Mouse (Mus musculus) kidney, adult 2 months (tissue): Measurements from ENCODE around the gene Higd2a. TPM values are rescaled to one million over a fixed set of nuclear protein-coding genes. Genes with fewer than 3 reads are reported as not detected.

ENCODE experiments used
- DNase-seq: peaks from one replicate; pipeline ENCODE4 v3.0.0; 2021
- H3K27ac ChIP-seq: fragments of 200-500 bp; 2 replicates; pipeline ENCODE4 v1.5.1; 2012; ENCODE audit warnings: low read depth, low read length, control low read depth, inconsistent platforms; ENCODE audit not compliant: insufficient read depth
- H3K27me3 ChIP-seq: fragments of 200-500 bp; replicated peaks from 2 replicates; pipeline ENCODE4 v1.6.1; 2012; ENCODE audit warnings: mild to moderate bottlenecking, moderate library complexity, low read length, inconsistent platforms; ENCODE audit not compliant: control insufficient read depth, insufficient read depth
- H3K36me3 ChIP-seq: fragments of 200-500 bp; 2 replicates; pipeline ENCODE4 v1.6.1; 2012; ENCODE audit warnings: mild to moderate bottlenecking, moderate library complexity, low read length, inconsistent platforms; ENCODE audit not compliant: control insufficient read depth, insufficient read depth
- H3K4me1 ChIP-seq: fragments of 200-500 bp; 2 replicates; pipeline ENCODE4 v1.6.1; 2011; ENCODE audit warnings: low read length; ENCODE audit not compliant: control insufficient read depth, insufficient read depth
- H3K4me3 ChIP-seq: fragments of 200-500 bp; 2 replicates; pipeline ENCODE4 v1.5.1; 2011; ENCODE audit warnings: mild to moderate bottlenecking, low read depth, low read length, control low read depth; ENCODE audit not compliant: insufficient read depth
- CTCF ChIP-seq: fragments of 200-500 bp; conservative IDR thresholded peaks from 2 replicates; pipeline ENCODE4 v1.5.1; 2011; ENCODE audit warnings: low read depth, mild to moderate bottlenecking, control low read depth, low read length, moderate library complexity, mixed read lengths; ENCODE audit not compliant: insufficient read depth, insufficient read length
- POLR2A ChIP-seq: fragments of 200-500 bp; IDR thresholded peaks from one replicate; pipeline ENCODE4 v1.6.1; 2011; ENCODE audit warnings: low read depth, low read length, control low read depth
- WGBS: fragments of 180-500 bp; shearing (Covaris S2); methylation state at CpG from one replicate; pipeline ENCODE4 v1.1.7; 2018; 5-methylcytosine and 5-hydroxymethylcytosine counted together
- polyA plus RNA-seq: library from polyadenylated mRNA; depleted of rRNA; stranded (reverse); fragments of >200 nt; gene quantifications from 2 replicates; pipeline ENCODE4 v1.2.3, GENCODE M21; 2012

Gene Higd2a
- polyA plus RNA-seq, 1 experiment = 419 TPM

GRCm38 (mm10) chr13:54571637-54572036 is 18.4 kb upstream of the Higd2a start:
- DNase-seq = no peak
- H3K27me3 ChIP-seq = no peaks in the 10 kb centered on the region
- H3K4me1 ChIP-seq = peaks cover 16% of the 10 kb centered on the region
- TF ChIP-seq CTCF = no peak
- TF ChIP-seq POLR2A = no peak
- no peaks in the 10 kb centered on the region for H3K36me3 ChIP-seq
- H3K4me3 ChIP-seq = no peak overlapping the region
- no peak overlapping the region for H3K27ac ChIP-seq
- WGBS = 62% methylated on average over 2 of the region's 2 CpGs

GRCm38 (mm10) chr13:54572621-54573020 is 17.4 kb upstream of the Higd2a start:
- no peaks in the 10 kb centered on the region for H3K27me3 ChIP-seq
- TF ChIP-seq CTCF (no peak), POLR2A (no peak)
- no peak overlapping the region for H3K4me3 ChIP-seq
- no peaks in the 10 kb centered on the region for H3K36me3 ChIP-seq
- H3K4me1 ChIP-seq = peaks cover 16% of the 10 kb centered on the region
- DNase-seq = no peak
- no peak overlapping the region for H3K27ac ChIP-seq
- WGBS = 87% methylated on average over 4 of the region's 4 CpGs

GRCm38 (mm10) chr13:54574854-54575481 is 15.0 kb upstream of the Higd2a start, which contains the start of gene Arl10:
Gene Arl10 (plus strand): TSS chr13:54575015.
- H3K4me3 ChIP-seq = peak within 1 kb of the TSS; percentile 80
- under 1% methylated on average over 55 of the region's 55 CpGs for WGBS
- no peaks in the 10 kb centered on the region for H3K36me3 ChIP-seq
- H3K27ac ChIP-seq = peak within 1 kb of the TSS; percentile 81
- TF ChIP-seq POLR2A (peak; percentile 25), CTCF (0 out of 2 replicates have a peak, but pooled peaks have one; percentile 21)
- peak; percentile 85 for DNase-seq
- no peaks in the 10 kb centered on the region for H3K27me3 ChIP-seq
- peaks cover 10% of the 10 kb centered on the region; the same call in 1 of the 2 replicates for H3K4me1 ChIP-seq

- Histone ChIP-seq H3K4me1 (peaks cover 10% of the 10 kb centered on the region; the same call in 1 of the 2 replicates), H3K27me3 (no peaks in the 10 kb centered on the region), H3K36me3 (no peaks in the 10 kb centered on the region), H3K27ac (peak overlapping the region; percentile 81), H3K4me3 (peak overlapping the region; percentile 80)
- WGBS = 5% methylated on average over 19 of the region's 19 CpGs
- TF ChIP-seq CTCF = no peak
- DNase-seq = no peak
Measured at GRCm38 (mm10) chr13:54575489-54575888, 14.5 kb upstream of the Higd2a start.

DNA sequence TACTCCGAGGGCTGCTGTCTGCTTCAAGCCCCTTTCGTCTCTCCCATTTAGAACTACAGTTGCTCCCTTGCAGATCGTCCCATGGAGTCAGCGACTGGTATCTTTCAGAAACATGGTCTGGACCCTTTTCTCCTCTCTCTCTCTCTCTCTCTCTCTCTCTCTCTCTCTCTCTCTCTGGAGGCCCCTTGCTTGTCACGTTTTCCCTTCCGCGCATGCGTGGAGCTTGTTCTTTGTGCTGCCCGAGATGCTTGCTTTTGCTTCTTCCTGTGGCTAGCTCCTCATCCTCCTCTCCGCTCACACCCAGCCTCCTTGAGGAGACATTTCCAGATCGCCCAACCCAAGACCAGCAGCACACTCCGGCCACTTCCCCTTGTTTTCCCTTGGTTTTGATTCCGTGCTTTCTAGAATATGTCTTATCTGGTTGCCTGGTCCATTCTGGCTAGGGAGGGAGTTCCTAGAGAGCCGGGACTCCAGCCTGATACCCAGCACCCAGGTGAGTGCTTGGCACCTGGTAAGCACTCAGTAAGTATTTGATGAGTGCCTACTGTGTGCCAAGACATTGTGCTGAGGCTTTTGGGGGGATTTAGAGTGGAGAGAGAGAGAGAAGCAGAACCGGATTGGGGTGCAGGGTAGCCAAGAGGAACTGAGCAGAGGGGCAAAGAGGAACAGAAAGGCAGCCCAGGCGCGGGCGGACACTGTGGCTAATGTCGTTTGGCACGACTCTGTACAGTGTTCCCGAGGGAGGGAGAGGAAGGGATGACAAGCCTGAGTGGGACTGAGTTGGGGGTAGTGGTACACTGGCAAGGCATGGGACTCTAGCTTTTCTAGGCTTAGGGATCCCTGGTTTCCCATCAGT is 12.1 kb upstream of the Higd2a start:
- 86% methylated on average over 21 of the region's 21 CpGs for WGBS
- Histone ChIP-seq H3K36me3 (no peaks in the 10 kb centered on the region), H3K27me3 (no peaks in the 10 kb centered on the region), H3K4me3 (no peak overlapping the region), H3K4me1 (peaks cover 16% of the 10 kb centered on the region; the same call in 1 of the 2 replicates), H3K27ac (no peak overlapping the region)
- no peak for DNase-seq
- TF ChIP-seq CTCF = no peak
- TF ChIP-seq POLR2A = no peak

DNA sequence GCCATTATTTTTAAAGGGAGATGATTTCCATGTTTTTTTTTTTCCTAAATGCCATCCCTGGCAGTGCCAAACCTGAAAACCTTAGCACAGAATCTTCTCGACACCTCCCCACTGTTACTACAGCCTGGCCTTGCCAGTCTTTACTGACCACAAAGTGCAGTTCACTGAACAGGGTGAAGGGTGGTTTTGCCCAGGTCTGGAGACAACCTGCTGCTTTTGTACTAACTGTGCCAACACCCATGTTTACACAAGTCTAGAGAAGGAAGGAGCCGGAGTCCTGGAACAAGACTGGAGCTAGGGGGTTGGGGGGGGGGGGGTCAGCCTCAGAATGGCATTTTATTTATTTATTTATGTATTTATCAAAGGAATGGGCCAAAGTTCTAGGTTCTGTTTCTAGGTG is 8.6 kb upstream of the Higd2a start:
- DNase-seq = peak; percentile 51
- H3K27me3 ChIP-seq = no peaks in the 10 kb centered on the region

DNA sequence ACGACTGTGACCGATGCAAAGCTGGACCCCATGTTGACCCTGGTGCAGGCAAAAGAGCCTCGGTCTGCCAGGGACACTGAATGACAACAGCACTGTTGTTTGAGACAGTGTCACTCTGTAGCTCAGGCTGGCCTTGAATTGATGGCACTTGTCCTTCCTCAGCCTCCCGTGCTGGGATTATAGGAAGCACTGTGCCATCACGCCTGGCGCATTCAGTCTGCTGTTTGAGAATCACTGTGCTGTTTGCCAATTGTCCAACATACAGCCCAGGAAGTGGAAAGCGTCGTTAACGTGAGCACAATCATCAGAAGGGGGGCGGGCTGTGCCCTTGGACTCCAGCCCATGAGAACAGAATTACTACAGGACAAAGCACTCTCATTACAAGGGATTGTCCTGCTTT is 7.9 kb upstream of the Higd2a start:
- no peak overlapping the region for H3K27ac ChIP-seq

More for the DNA sequence above, 8.6 kb upstream of the Higd2a start:
- no peak for TF ChIP-seq CTCF
- no peak for TF ChIP-seq POLR2A
- H3K27ac ChIP-seq = 0 out of 2 replicates have a peak overlapping the region, but pooled peaks have one; percentile 1
- WGBS = 29% methylated on average over 2 of the region's 2 CpGs
- no peaks in the 10 kb centered on the region for H3K36me3 ChIP-seq
- H3K4me1 ChIP-seq = peaks cover 7% of the 10 kb centered on the region; the same call in 1 of the 2 replicates
- H3K4me3 ChIP-seq = no peak overlapping the region

More for the DNA sequence above, 7.9 kb upstream of the Higd2a start:
- WGBS = 62% methylated on average over 10 of the region's 10 CpGs
- Histone ChIP-seq H3K4me3 (no peak overlapping the region), H3K4me1 (peaks cover 7% of the 10 kb centered on the region; the same call in 1 of the 2 replicates), H3K36me3 (no peaks in the 10 kb centered on the region), H3K27me3 (no peaks in the 10 kb centered on the region)
- DNase-seq = no peak
- TF ChIP-seq POLR2A (no peak), CTCF (no peak)
